21 mouse cellular contexts compared by ENCODE assay signal in the genomic region with DNA sequence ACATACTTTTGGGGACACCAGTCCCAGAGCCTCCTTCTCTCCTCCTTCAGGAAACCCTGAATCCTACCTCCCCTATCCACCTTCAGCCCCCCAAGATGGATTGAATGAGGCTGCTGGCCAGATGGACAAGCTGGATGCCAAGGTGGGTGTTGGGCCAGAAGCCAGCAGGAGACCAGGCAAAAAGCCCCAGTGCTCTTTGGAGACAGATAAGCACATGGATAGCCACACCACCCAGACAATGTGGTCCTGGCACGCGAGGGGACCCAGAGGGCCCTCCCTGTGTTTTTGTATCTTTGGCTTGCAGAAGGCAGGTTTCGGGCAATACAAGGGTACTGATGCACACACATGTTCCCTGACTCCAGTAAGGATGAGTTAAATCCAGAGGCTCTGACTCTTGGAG. TPM values are rescaled to one million over a fixed set of nuclear protein-coding genes. Genes with fewer than 3 reads are reported as not detected.
DNase-seq lines count a peak whose midpoint lies in the region; ATAC-seq and TF ChIP-seq lines count a peak whose summit lies in the region.
"Had no signal": no experiment of that assay in that cellular context is flagged by ENCODE, and none has a peak within 500 bp of the region (broad histone marks: within the 10 kb centered on the region; RNA-seq: fewer than 3 reads in every experiment).

No protein-coding gene starts in this region.

- peak overlapping the region; percentile 98 for H3K27ac ChIP-seq in cortical plate, adult 2 months (ENCODE audit: insufficient read depth, low read length)
- H3K27ac ChIP-seq: limb, embryonic 15.5 days; midbrain, embryonic 12.5 days; stomach, embryonic 15.5 days had no signal

- TF ChIP-seq CTCF in cortical plate, adult 2 months (IDR thresholded peaks at IDR 0.05; ENCODE audit: extremely low read depth, insufficient read depth, low read length): no peak

- DNase-seq in cerebellum, postnatal 14 days: peak; percentile 46 to 54
- DNase-seq in cerebellum, postnatal 36 days: no peak
- peak; percentile 29 for DNase-seq in layer of hippocampus, adult 9-11 months
- DNase-seq in layer of hippocampus, adult 8-10 months (ENCODE audit: low spot score in 2 of 2): no peak
- DNase-seq in left cerebral cortex, postnatal 4 days: peak; percentile 37
- no peak for DNase-seq in lung, postnatal 14 days
- DNase-seq: heart, postnatal 36 days; kidney, postnatal 10 days; liver, postnatal 0 days; lung, postnatal 36 days; thymus, postnatal 14 days had no signal

- 0 out of 2 replicates have a peak, but pooled peaks have one; percentile 6 for TF ChIP-seq POLR2A in cortical plate, adult 2 months (IDR thresholded peaks at IDR 0.05; ENCODE audit: extremely low read depth, insufficient read depth, low read length)

- intact Hi-C loops in left cerebral cortex, postnatal 4 days (cut with DNase I): no loop called here

- peaks cover 6% of the 10 kb centered on the region; the same call in 1 of the 2 replicates for H3K4me1 ChIP-seq in cortical plate, adult 2 months (ENCODE audit: control insufficient read depth, insufficient read depth, low read length)

- no peak for ATAC-seq in activated CD4-positive, CD25-positive, alpha-beta regulatory T cell, adult 4 months
- ATAC-seq: liver, postnatal 0 days had no signal

- peak overlapping the region; percentile 53 for H3K4me3 ChIP-seq in cortical plate, adult 2 months (ENCODE audit: insufficient read depth, low read length)
- H3K4me3 ChIP-seq: heart, embryonic 12.5 days; midbrain, embryonic 12.5 days; myocyte had no signal

RNA-seq across cellular contexts. Expression of a gene that starts 1.3 kb away (rescaled TPM):
- total RNA-seq in layer of hippocampus, adult 8-10 months (2022): 100 to 1,000 TPM; 160 to 164 (median 161) TPM
- 109 and 117 TPM in 2 replicates for polyA plus RNA-seq in cortical plate, adult 2 months (2012; rRNA removed)
- total RNA-seq in left cerebral cortex, postnatal 4 days (2021): 10 to 100 TPM; 58.0 to 63.6 TPM
- polyA plus RNA-seq in activated CD4-positive, CD25-positive, alpha-beta regulatory T cell, adult 4 months (2017; shearing (Covaris generic)): not detected
- total RNA-seq: CH12.LX; heart, postnatal 36 days had no signal
- polyA plus RNA-seq: heart, embryonic 12.5 days; liver, postnatal 0 days; myocyte had no signal

RNA-seq across cellular contexts. Expression of a gene that starts 47.0 kb away (rescaled TPM):
- total RNA-seq in layer of hippocampus, adult 8-10 months (2022): 1 to 10 TPM; 3.5 to 4.4 (median 4.1) TPM
- polyA plus RNA-seq in cortical plate, adult 2 months (2012; rRNA removed): 5.9 and 6.5 TPM in 2 replicates
- 10 to 100 TPM; 12.0 TPM for total RNA-seq in left cerebral cortex, postnatal 4 days (2021)
- not detected for polyA plus RNA-seq in activated CD4-positive, CD25-positive, alpha-beta regulatory T cell, adult 4 months (2017; shearing (Covaris generic))
- total RNA-seq: CH12.LX; heart, postnatal 36 days had no signal
- polyA plus RNA-seq: gonadal fat pad, adult 2 months; heart, embryonic 12.5 days; intestine, embryonic 14.5 days; liver, postnatal 0 days; myocyte; stomach, embryonic 15.5 days had no signal

RNA-seq across cellular contexts. Expression of a gene that starts 58.3 kb away (rescaled TPM):
- 100 to 1,000 TPM; 157 to 169 (median 162) TPM for total RNA-seq in layer of hippocampus, adult 8-10 months (2022)
- polyA plus RNA-seq in cortical plate, adult 2 months (2012; rRNA removed): 200 TPM in 2 replicates
- total RNA-seq in left cerebral cortex, postnatal 4 days (2021): 100 to 1,000 TPM; 166 to 179 TPM
- polyA plus RNA-seq in activated CD4-positive, CD25-positive, alpha-beta regulatory T cell, adult 4 months (2017; shearing (Covaris generic)): 10 to 100 TPM; 60.3 to 69.3 TPM

Comparison
In these comparisons a context has a peak if more than half of its experiments do, and no peak if none do; other contexts are left out.
1. DNase-seq: peak in cerebellum, postnatal 14 days (2 of 2), layer of hippocampus, adult 9-11 months (single experiment) and left cerebral cortex, postnatal 4 days (single experiment); none in cerebellum, postnatal 36 days (0 of 2), layer of hippocampus, adult 8-10 months (0 of 2) and lung, postnatal 14 days (single experiment).